Mouse (Mus musculus) cortical plate, adult 2 months (tissue): Measurements from ENCODE around the gene Cracr2a. TPM values are rescaled to one million over a fixed set of nuclear protein-coding genes. Genes with fewer than 3 reads are reported as not detected.

Source experiments
- H3K27ac ChIP-seq: fragments of 200-500 bp; 2 replicates; pipeline ENCODE4 v1.5.1; 2012; ENCODE audit warnings: low read length, control low read depth, inconsistent platforms; ENCODE audit not compliant: insufficient read depth
- H3K4me1 ChIP-seq: fragments of 200-500 bp; 2 replicates; pipeline ENCODE4 v1.6.1; 2011; ENCODE audit warnings: low read length; ENCODE audit not compliant: control insufficient read depth, insufficient read depth
- H3K4me3 ChIP-seq: fragments of 200-500 bp; 2 replicates; pipeline ENCODE4 v1.5.1; 2011; ENCODE audit warnings: mild to moderate bottlenecking, low read length, control low read depth; ENCODE audit not compliant: insufficient read depth
- CTCF ChIP-seq: fragments of 200-500 bp; IDR thresholded peaks from 2 replicates; pipeline ENCODE4 v1.5.1; 2011; ENCODE audit warnings: mild to moderate bottlenecking, control low read depth, low read length; ENCODE audit not compliant: insufficient read depth; ENCODE audit errors: extremely low read depth
- POLR2A ChIP-seq: fragments of 200-500 bp; IDR thresholded peaks from 2 replicates; pipeline ENCODE4 v1.6.1; 2011; ENCODE audit warnings: mild to moderate bottlenecking, low read length, control low read depth; ENCODE audit not compliant: insufficient read depth; ENCODE audit errors: extremely low read depth
- polyA plus RNA-seq: library from polyadenylated mRNA; depleted of rRNA; stranded (reverse); fragments of >200 nt; gene quantifications from 2 replicates; pipeline ENCODE4 v1.2.3, GENCODE M21; 2012; rRNA removed

The Cracr2a gene
- polyA plus RNA-seq, 1 experiment, result 1.2 TPM

DNA sequence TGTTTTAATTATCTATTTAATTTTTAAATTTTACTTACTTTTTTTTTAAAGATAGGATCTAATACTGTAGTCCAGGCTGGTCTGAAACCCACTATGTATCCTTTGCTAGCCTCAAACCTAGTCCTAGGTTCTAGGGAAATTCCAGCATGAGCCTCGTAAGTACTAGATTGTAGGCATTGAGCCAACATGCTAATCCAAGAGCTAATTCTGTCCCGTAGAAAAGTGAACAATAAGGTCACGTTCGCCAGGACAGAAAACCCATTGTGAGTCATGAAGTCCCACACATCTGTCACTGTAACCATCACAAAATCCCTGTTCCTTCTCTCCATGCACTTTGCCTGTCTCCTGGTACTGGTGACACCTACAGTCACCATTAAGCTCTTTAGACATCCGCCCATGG is 154.3 kb downstream of the Cracr2a start:
- Histone ChIP-seq H3K4me1 (no peaks in the 10 kb centered on the region), H3K27ac (no peak overlapping the region), H3K4me3 (no peak overlapping the region)
- TF ChIP-seq POLR2A (no peak), CTCF (no peak)

DNA sequence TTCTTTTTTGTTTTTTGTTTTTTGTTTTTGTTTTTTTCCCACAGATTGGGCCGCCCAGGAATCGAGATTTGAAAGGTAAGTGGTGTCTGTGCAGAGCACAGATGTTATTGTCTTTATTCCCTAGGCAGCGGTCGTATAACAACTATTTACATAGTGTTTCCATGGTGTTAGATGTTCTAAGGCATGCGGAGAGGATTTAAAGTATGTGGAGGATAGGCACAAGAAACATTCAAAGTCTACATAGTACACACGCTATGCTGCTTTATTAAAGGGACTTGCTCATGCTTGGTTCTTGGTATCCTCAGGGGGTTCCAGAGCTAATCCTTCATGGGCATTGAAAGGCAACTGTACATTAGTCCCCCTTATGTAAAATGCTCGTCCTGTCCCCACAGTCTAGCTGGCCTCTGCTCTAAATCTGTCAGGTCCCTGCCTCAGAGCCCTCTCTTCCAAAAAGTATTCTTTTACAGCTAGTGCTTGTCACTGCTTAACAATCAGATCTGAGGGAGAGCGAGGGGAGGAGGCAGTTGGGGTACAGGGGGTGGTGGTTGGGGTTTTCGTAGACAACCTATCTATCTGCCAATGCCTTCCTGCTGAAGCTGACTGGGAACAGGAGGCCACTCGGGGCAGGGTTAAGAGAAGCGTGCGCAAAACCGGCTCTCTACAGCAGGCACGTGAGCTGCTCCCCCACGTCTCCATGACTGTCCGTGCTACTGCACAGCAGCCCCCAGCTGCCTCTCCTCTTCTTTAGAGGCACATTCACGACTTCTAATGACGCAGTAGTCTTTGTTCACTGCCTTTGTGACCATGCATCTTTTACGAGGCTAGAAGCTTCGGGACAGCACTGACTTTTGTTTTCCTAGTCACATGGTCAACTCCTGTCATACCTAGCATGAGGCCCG is 156.3 kb downstream of the Cracr2a start:
- Histone ChIP-seq H3K4me3 (no peak overlapping the region), H3K4me1 (no peaks in the 10 kb centered on the region), H3K27ac (no peak overlapping the region)
- no peak for TF ChIP-seq CTCF
- no peak for TF ChIP-seq POLR2A

DNA sequence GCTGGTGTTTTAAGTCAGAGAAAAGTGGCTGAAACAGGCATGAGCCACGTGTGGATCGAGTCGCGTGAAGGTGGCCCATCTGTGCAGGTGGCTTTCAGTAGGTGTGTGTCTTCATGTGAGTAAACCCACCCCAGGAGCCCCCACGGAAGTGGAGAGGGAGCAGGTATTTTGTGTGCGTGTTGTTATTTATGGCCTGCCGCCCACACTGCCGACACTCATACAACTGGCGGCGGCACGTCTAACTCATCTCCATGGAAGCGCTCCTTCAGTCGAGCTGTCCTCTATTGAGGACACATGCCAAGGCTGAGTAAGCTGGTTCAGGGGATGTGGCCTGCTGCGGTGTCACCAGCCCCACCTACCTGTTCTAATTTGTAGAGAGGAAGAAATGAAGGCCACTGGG is 158.7 kb downstream of the Cracr2a start:
- H3K4me3 ChIP-seq, result no peak overlapping the region
- H3K4me1 ChIP-seq, result no peaks in the 10 kb centered on the region
- TF ChIP-seq CTCF (no peak), POLR2A (no peak)
- no peak overlapping the region for H3K27ac ChIP-seq

DNA sequence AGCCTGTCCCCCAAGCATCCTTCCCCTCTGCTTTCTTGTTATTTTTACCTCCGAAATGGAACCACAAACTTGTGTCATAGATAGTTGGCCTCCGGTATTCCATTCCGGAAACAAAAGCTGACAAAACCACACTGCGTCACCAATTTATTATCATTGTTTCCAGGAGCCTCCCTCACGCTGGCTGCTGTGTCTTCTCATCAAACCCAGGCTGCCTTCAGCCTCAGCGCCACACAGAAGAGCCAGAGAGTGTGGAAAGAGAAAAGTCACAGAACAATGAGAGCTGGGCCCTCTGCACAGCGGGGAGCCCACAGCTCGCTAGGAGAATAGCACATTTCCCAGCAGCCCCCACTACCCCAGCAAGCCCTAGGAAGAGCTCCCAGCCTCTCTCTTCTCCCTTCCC is 162.0 kb downstream of the Cracr2a start:
- H3K4me1 ChIP-seq, result no peaks in the 10 kb centered on the region
- TF ChIP-seq CTCF (no peak), POLR2A (no peak)
- no peak overlapping the region for H3K4me3 ChIP-seq
- H3K27ac ChIP-seq, result no peak overlapping the region

Other genes starting within 250 kb of the Cracr2a start
- 24.6 and 26.1 TPM in 2 replicates for gene Parp11, start 114.5 kb upstream of the Cracr2a start, polyA plus RNA-seq
- gene Prmt8, start 208.1 kb downstream of the Cracr2a start, polyA plus RNA-seq, result 67.5 and 67.6 TPM in 2 replicates